Comparison of ENCODE assay signal across 19 mouse cellular contexts in genomic region chr17:88569807-88570540, GRCm38 (mm10). TPM values are rescaled to one million over a fixed set of nuclear protein-coding genes. Genes with fewer than 3 reads are reported as not detected.
DNase-seq lines count a peak whose midpoint lies in the region; ATAC-seq and TF ChIP-seq lines count a peak whose summit lies in the region.
"Had no signal": no experiment of that assay in that cellular context is flagged by ENCODE, and none has a peak within 500 bp of the region (broad histone marks: within the 10 kb centered on the region; RNA-seq: fewer than 3 reads in every experiment).

No protein-coding gene starts in this region.

- peaks cover 79% of the 10 kb centered on the region for H3K36me3 ChIP-seq in forebrain, embryonic 13.5 days (ENCODE audit: poor library complexity, severe bottlenecking)
- H3K36me3 ChIP-seq in forebrain, postnatal 0 days (ENCODE audit: insufficient read depth) = peaks cover 65% of the 10 kb centered on the region
- H3K36me3 ChIP-seq in hindbrain, embryonic 10.5 days = peaks cover 82% of the 10 kb centered on the region
- H3K36me3 ChIP-seq in hindbrain, embryonic 15.5 days = peaks cover 50% of the 10 kb centered on the region
- H3K36me3 ChIP-seq in neural tube, embryonic 15.5 days = peaks cover 48% of the 10 kb centered on the region
- H3K36me3 ChIP-seq in kidney, embryonic 16.5 days (ENCODE audit: insufficient read depth, low read length) = peaks cover 58% of the 10 kb centered on the region

- TF ChIP-seq CTCF in forebrain, postnatal 0 days (IDR thresholded peaks at IDR 0.05; ENCODE audit: low read depth) = no peak

- no peaks in the 10 kb centered on the region for H3K9me3 ChIP-seq in forebrain, embryonic 13.5 days (replicated peaks)
- no peaks in the 10 kb centered on the region for H3K9me3 ChIP-seq in forebrain, postnatal 0 days (ENCODE audit: low read length)
- H3K9me3 ChIP-seq in hindbrain, embryonic 10.5 days = 0 out of 2 replicates have a peak, but pooled peaks cover 3% of the 10 kb centered on the region
- H3K9me3 ChIP-seq in hindbrain, embryonic 15.5 days = no peaks in the 10 kb centered on the region
- no peaks in the 10 kb centered on the region for H3K9me3 ChIP-seq in neural tube, embryonic 15.5 days (replicated peaks)
- no peaks in the 10 kb centered on the region for H3K9me3 ChIP-seq in kidney, embryonic 16.5 days (ENCODE audit: low read length)
- H3K9me3 ChIP-seq: liver, embryonic 12.5 days had no signal

- H3K4me3 ChIP-seq in forebrain, embryonic 13.5 days = no peak overlapping the region
- no peak overlapping the region for H3K4me3 ChIP-seq in forebrain, postnatal 0 days (ENCODE audit: low read depth, low read length)
- no peak overlapping the region for H3K4me3 ChIP-seq in hindbrain, embryonic 10.5 days
- no peak overlapping the region for H3K4me3 ChIP-seq in hindbrain, embryonic 15.5 days
- H3K4me3 ChIP-seq in neural tube, embryonic 15.5 days (replicated peaks) = no peak overlapping the region
- H3K4me3 ChIP-seq in kidney, embryonic 16.5 days (ENCODE audit: low read length) = no peak overlapping the region
- H3K4me3 ChIP-seq: limb, embryonic 12.5 days; liver, embryonic 12.5 days had no signal

- no peak overlapping the region for H3K4me2 ChIP-seq in forebrain, embryonic 13.5 days
- H3K4me2 ChIP-seq in forebrain, postnatal 0 days (ENCODE audit: low read depth) = no peak overlapping the region
- no peak overlapping the region for H3K4me2 ChIP-seq in hindbrain, embryonic 15.5 days
- H3K4me2 ChIP-seq in neural tube, embryonic 15.5 days = no peak overlapping the region
- no peak overlapping the region for H3K4me2 ChIP-seq in kidney, embryonic 16.5 days (replicated peaks; ENCODE audit: low read depth, low read length)
- H3K4me2 ChIP-seq: limb, embryonic 12.5 days; liver, embryonic 12.5 days had no signal

- H3K27me3 ChIP-seq in forebrain, embryonic 13.5 days = no peaks in the 10 kb centered on the region
- H3K27me3 ChIP-seq in forebrain, postnatal 0 days (ENCODE audit: insufficient read depth, low read length) = no peaks in the 10 kb centered on the region
- no peaks in the 10 kb centered on the region for H3K27me3 ChIP-seq in hindbrain, embryonic 10.5 days (ENCODE audit: insufficient read depth, poor library complexity, severe bottlenecking)
- H3K27me3 ChIP-seq in hindbrain, embryonic 15.5 days = no peaks in the 10 kb centered on the region
- H3K27me3 ChIP-seq in neural tube, embryonic 15.5 days (replicated peaks) = no peaks in the 10 kb centered on the region
- no peaks in the 10 kb centered on the region for H3K27me3 ChIP-seq in kidney, embryonic 16.5 days (ENCODE audit: insufficient read depth, low read length)
- H3K27me3 ChIP-seq: CH12.LX; limb, embryonic 12.5 days; liver, embryonic 12.5 days had no signal

- peak overlapping the region; percentile 10; the same call in 1 of the 2 replicates for H3K27ac ChIP-seq in forebrain, embryonic 13.5 days
- H3K27ac ChIP-seq in forebrain, postnatal 0 days (ENCODE audit: low read depth, low read length) = no peak overlapping the region
- H3K27ac ChIP-seq in hindbrain, embryonic 10.5 days = 0 out of 2 replicates have a peak overlapping the region, but pooled peaks have one; percentile 16
- peak overlapping the region; percentile 25; the same call in 1 of the 2 replicates for H3K27ac ChIP-seq in hindbrain, embryonic 15.5 days (replicated peaks)
- H3K27ac ChIP-seq in neural tube, embryonic 15.5 days (replicated peaks) = peak overlapping the region; percentile 61
- no peak overlapping the region for H3K27ac ChIP-seq in kidney, embryonic 16.5 days (ENCODE audit: low read length)
- H3K27ac ChIP-seq: limb, embryonic 12.5 days; liver, embryonic 12.5 days had no signal

- DNase-seq in forebrain, postnatal 0 days = no peak
- no peak for DNase-seq in hindbrain, embryonic 10.5 days (ENCODE audit: low spot score)
- no peak for DNase-seq in urinary bladder, postnatal 14 days (ENCODE audit: low spot score)
- DNase-seq: adrenal gland, postnatal 14 days; cerebellum, adult 11-12 months; cerebellum, postnatal 25 days; gastrocnemius, postnatal 14 days; heart, adult 18-20 months; heart, postnatal 4 days; kidney, postnatal 4 days; lung, adult 2 months had no signal

- 57% methylated on average over 10 of the region's 10 CpGs for WGBS in forebrain, embryonic 13.5 days
- WGBS in forebrain, postnatal 0 days = 46% methylated on average over 10 of the region's 10 CpGs
- 82% methylated on average over 10 of the region's 10 CpGs for WGBS in hindbrain, embryonic 10.5 days
- WGBS in hindbrain, embryonic 15.5 days = 53% methylated on average over 10 of the region's 10 CpGs
- WGBS in neural tube, embryonic 15.5 days = 29% methylated on average over 10 of the region's 10 CpGs
- WGBS in kidney, embryonic 16.5 days = 86% methylated on average over 10 of the region's 10 CpGs

- peaks cover 5% of the 10 kb centered on the region; the same call in 1 of the 2 replicates for H3K4me1 ChIP-seq in forebrain, embryonic 13.5 days
- no peaks in the 10 kb centered on the region for H3K4me1 ChIP-seq in forebrain, postnatal 0 days (ENCODE audit: insufficient read depth)
- H3K4me1 ChIP-seq in hindbrain, embryonic 10.5 days (replicated peaks) = peaks cover 9% of the 10 kb centered on the region
- 0 out of 2 replicates have a peak, but pooled peaks cover 3% of the 10 kb centered on the region for H3K4me1 ChIP-seq in hindbrain, embryonic 15.5 days (replicated peaks)
- peaks cover 7% of the 10 kb centered on the region; the same call in 1 of the 2 replicates for H3K4me1 ChIP-seq in neural tube, embryonic 15.5 days
- H3K4me1 ChIP-seq in kidney, embryonic 16.5 days (ENCODE audit: insufficient read depth, low read length) = 0 out of 2 replicates have a peak, but pooled peaks cover 3% of the 10 kb centered on the region
- H3K4me1 ChIP-seq: limb, embryonic 12.5 days; liver, embryonic 12.5 days had no signal

- H3K9ac ChIP-seq in forebrain, embryonic 13.5 days = no peak overlapping the region
- H3K9ac ChIP-seq in forebrain, postnatal 0 days = no peak overlapping the region
- no peak overlapping the region for H3K9ac ChIP-seq in hindbrain, embryonic 15.5 days
- H3K9ac ChIP-seq in neural tube, embryonic 15.5 days (replicated peaks) = no peak overlapping the region
- H3K9ac ChIP-seq in kidney, embryonic 16.5 days (replicated peaks; ENCODE audit: low read length) = no peak overlapping the region
- H3K9ac ChIP-seq: limb, embryonic 12.5 days; liver, embryonic 12.5 days had no signal

- ATAC-seq in forebrain, embryonic 13.5 days = peak; percentile 57; the same call in 1 of the 2 replicates
- ATAC-seq in forebrain, postnatal 0 days = no peak; the same call in 1 of the 2 replicates
- no peak; the same call in 1 of the 2 replicates for ATAC-seq in hindbrain, embryonic 15.5 days (ENCODE audit: low FRiP score, low read depth)
- ATAC-seq in neural tube, embryonic 15.5 days (ENCODE audit: low FRiP score) = peak; percentile 71; the same call in 1 of the 2 replicates
- ATAC-seq in kidney, embryonic 16.5 days (ENCODE audit: low FRiP score, low TSS enrichment) = no peak
- ATAC-seq: intestine, embryonic 16.5 days; liver, embryonic 12.5 days had no signal

RNA-seq across cellular contexts. Expression of gene Ston1, which starts 27.5 kb away (rescaled TPM):
- polyA plus RNA-seq in forebrain, embryonic 13.5 days (2015; fragmentation: Nextera tagmentation; extraction: Ambion mirVana) = 2.4 and 3.2 TPM in 2 replicates
- total RNA-seq in forebrain, postnatal 0 days (2014; rRNA removed) = 1.4 and 2.2 TPM in 2 replicates
- polyA plus RNA-seq in forebrain, postnatal 0 days (2015; fragmentation: Nextera tagmentation; extraction: Ambion mirVana) = 0.52 and 1.5 TPM in 2 replicates
- polyA plus RNA-seq in hindbrain, embryonic 10.5 days (2016; fragmentation: Nextera tagmentation; extraction: Ambion mirVana) = 1.4 and 2.3 TPM in 2 replicates
- polyA plus RNA-seq in hindbrain, embryonic 15.5 days (2015; fragmentation: Nextera tagmentation; extraction: Ambion mirVana) = 1.7 and 2.0 TPM in 2 replicates
- polyA plus RNA-seq in neural tube, embryonic 15.5 days (2015; fragmentation: Nextera tagmentation; extraction: Ambion mirVana) = 1.0 and 2.6 TPM in 2 replicates
- 6.3 and 9.3 TPM in 2 replicates for polyA plus RNA-seq in kidney, embryonic 16.5 days (2015; fragmentation: Nextera tagmentation; extraction: Ambion mirVana)

RNA-seq across cellular contexts. Expression of gene Ppp1r21, which starts 40.1 kb away (rescaled TPM):
- polyA plus RNA-seq in forebrain, embryonic 13.5 days (2015; fragmentation: Nextera tagmentation; extraction: Ambion mirVana) = 22.4 and 24.7 TPM in 2 replicates
- 49.9 and 63.4 TPM in 2 replicates for total RNA-seq in forebrain, postnatal 0 days (2014; rRNA removed)
- polyA plus RNA-seq in forebrain, postnatal 0 days (2015; fragmentation: Nextera tagmentation; extraction: Ambion mirVana) = 24.5 and 25.7 TPM in 2 replicates
- 18.3 and 18.9 TPM in 2 replicates for polyA plus RNA-seq in hindbrain, embryonic 10.5 days (2016; fragmentation: Nextera tagmentation; extraction: Ambion mirVana)
- polyA plus RNA-seq in hindbrain, embryonic 15.5 days (2015; fragmentation: Nextera tagmentation; extraction: Ambion mirVana) = 38.8 and 41.1 TPM in 2 replicates
- polyA plus RNA-seq in neural tube, embryonic 15.5 days (2015; fragmentation: Nextera tagmentation; extraction: Ambion mirVana) = 40.0 and 43.4 TPM in 2 replicates
- polyA plus RNA-seq in kidney, embryonic 16.5 days (2015; fragmentation: Nextera tagmentation; extraction: Ambion mirVana) = 29.6 and 33.1 TPM in 2 replicates

Comparison
In these comparisons a context has a peak if more than half of its experiments do, and no peak if none do; other contexts are left out.
1. ATAC-seq: peak in forebrain, embryonic 13.5 days (single experiment) and neural tube, embryonic 15.5 days (single experiment); none in forebrain, postnatal 0 days (single experiment), hindbrain, embryonic 15.5 days (single experiment) and kidney, embryonic 16.5 days (single experiment).
2. H3K27ac ChIP-seq: peak in forebrain, embryonic 13.5 days (single experiment), hindbrain, embryonic 10.5 days (single experiment), hindbrain, embryonic 15.5 days (single experiment) and neural tube, embryonic 15.5 days (single experiment); none in forebrain, postnatal 0 days (single experiment) and kidney, embryonic 16.5 days (single experiment).